Mouse (Mus musculus): ENCODE data around the gene Rgl1. TPM values are rescaled to one million over a fixed set of nuclear protein-coding genes. Genes with fewer than 3 reads are reported as not detected.
A peak's percentile ranks its signal among the peaks of the same experiment; 100 is the strongest.

Rgl1 gene
- polyA plus RNA-seq, 2 experiments = 5.4 to 8.6 TPM

- ATAC-seq (ENCODE audit: insufficient read depth) (no peak), DNase-seq (ENCODE audit: low read depth in 3 of 3, low spot score in 3 of 3) (no peak)
- Histone ChIP-seq H3K9ac (replicated peaks) (no peak overlapping the region), H3K4me3 (ENCODE audit: insufficient read depth in 1 of 2, low read depth in 2 of 2, low read length in 2 of 2) (no peak overlapping the region), H3K9me3 (ENCODE audit: control insufficient read depth, low read length) (no peaks in the 10 kb centered on the region), H3K27me3 (ENCODE audit: control insufficient read depth, insufficient read depth, low read length) (no peaks in the 10 kb centered on the region), H3K36me3 (replicated peaks; ENCODE audit: control insufficient read depth, insufficient read depth, low read depth) (no peaks in the 10 kb centered on the region), H3K4me2 (ENCODE audit: low read depth) (no peak overlapping the region), H3K27ac (no peak overlapping the region), H3K4me1 (replicated peaks; ENCODE audit: control insufficient read depth in 2 of 2, insufficient read depth in 2 of 2, low read length in 1 of 2) (peaks cover 0 to 17% of the 10 kb centered on the region in 2 experiments; a peak in 3 of 4 replicates)
- WGBS (ENCODE audit: insufficient replicate concordance) = 70% methylated on average over 12 of the region's 12 CpGs
- no peak for TF ChIP-seq CTCF (IDR thresholded peaks at IDR 0.05; ENCODE audit: low read depth)
- TF ChIP-seq EP300 (IDR thresholded peaks at IDR 0.05; ENCODE audit: low read depth) = no peak
Observed at GRCm38 (mm10) chr1:152792736-152793494, 26.8 kb upstream of the Rgl1 start.

DNA sequence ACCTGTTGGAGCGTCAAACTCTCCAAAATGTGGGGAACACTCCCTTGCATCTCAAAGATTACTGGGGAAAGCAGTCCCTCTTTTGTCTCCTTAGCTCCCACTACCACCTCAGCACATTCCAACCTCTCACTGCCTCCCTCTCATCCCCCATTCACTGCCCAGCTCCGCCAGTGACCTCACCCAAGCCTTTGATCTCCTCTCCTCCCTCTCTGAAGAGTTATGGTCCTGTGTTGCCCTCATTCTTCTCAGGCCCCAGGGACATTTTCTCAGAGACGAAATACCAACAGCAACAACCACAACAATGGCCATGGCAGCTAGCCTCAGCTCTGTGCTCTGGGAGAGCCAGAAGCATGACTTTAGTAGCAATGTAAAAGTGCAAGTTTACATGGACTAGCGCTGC, 25.1 kb upstream of the Rgl1 start:
- WGBS (ENCODE audit: insufficient replicate concordance) = 52% methylated on average over 4 of the region's 4 CpGs
- no peak overlapping the region for H3K4me2 ChIP-seq (ENCODE audit: low read depth)
- H3K36me3 ChIP-seq (replicated peaks; ENCODE audit: control insufficient read depth, insufficient read depth, low read depth) = no peaks in the 10 kb centered on the region
- H3K9me3 ChIP-seq (ENCODE audit: control insufficient read depth, low read length) = no peaks in the 10 kb centered on the region
- H3K4me3 ChIP-seq (ENCODE audit: insufficient read depth in 1 of 2, low read depth in 2 of 2, low read length in 2 of 2) = no peak overlapping the region
- H3K27me3 ChIP-seq (ENCODE audit: control insufficient read depth, insufficient read depth, low read length) = no peaks in the 10 kb centered on the region
- no peak overlapping the region for H3K27ac ChIP-seq
- H3K9ac ChIP-seq (replicated peaks) = no peak overlapping the region
- DNase-seq (ENCODE audit: low read depth in 3 of 3, low spot score in 3 of 3) (no peak), ATAC-seq (ENCODE audit: insufficient read depth) (no peak)
- no peak for TF ChIP-seq CTCF (IDR thresholded peaks at IDR 0.05; ENCODE audit: low read depth)
- no peak for TF ChIP-seq EP300 (IDR thresholded peaks at IDR 0.05; ENCODE audit: low read depth)
- peaks cover 0 to 14% of the 10 kb centered on the region in 2 experiments; a peak in 2 of 4 replicates for H3K4me1 ChIP-seq (replicated peaks; ENCODE audit: control insufficient read depth in 2 of 2, insufficient read depth in 2 of 2, low read length in 1 of 2)

DNA sequence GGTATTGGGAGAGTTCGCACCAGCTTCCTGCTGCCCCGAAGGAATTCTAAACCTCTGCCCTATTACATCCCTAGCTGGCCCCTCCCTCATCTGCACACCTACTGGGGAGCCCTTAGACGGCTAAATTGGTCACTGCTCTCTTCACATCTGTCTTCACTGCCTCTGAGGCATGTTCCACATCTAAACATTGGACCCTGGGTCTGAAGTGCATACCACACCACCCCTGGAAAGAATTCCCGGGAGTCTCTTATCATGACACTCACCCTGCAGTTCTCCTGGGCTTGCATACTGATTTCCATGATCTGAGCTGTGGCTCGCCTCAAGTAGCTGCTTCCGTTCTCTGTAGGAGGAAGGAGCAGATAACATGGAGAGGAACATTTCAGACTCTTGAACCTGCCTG, 24.7 kb upstream of the Rgl1 start:
- peaks cover 0 to 10% of the 10 kb centered on the region in 2 experiments; a peak in 2 of 4 replicates for H3K4me1 ChIP-seq (replicated peaks; ENCODE audit: control insufficient read depth in 2 of 2, insufficient read depth in 2 of 2, low read length in 1 of 2)
- H3K4me2 ChIP-seq (ENCODE audit: low read depth) = peak overlapping the region; percentile 26; the same call in 1 of the 2 replicates
- no peak overlapping the region for H3K9ac ChIP-seq (replicated peaks)
- no peaks in the 10 kb centered on the region for H3K9me3 ChIP-seq (ENCODE audit: control insufficient read depth, low read length)
- H3K27ac ChIP-seq = no peak overlapping the region
- no peak for ATAC-seq (ENCODE audit: insufficient read depth)
- TF ChIP-seq CTCF (IDR thresholded peaks at IDR 0.05; ENCODE audit: low read depth) = no peak
- no peak for TF ChIP-seq EP300 (IDR thresholded peaks at IDR 0.05; ENCODE audit: low read depth)
- H3K27me3 ChIP-seq (ENCODE audit: control insufficient read depth, insufficient read depth, low read length) = no peaks in the 10 kb centered on the region
- H3K36me3 ChIP-seq (replicated peaks; ENCODE audit: control insufficient read depth, insufficient read depth, low read depth) = no peaks in the 10 kb centered on the region
- no peak overlapping the region for H3K4me3 ChIP-seq (ENCODE audit: insufficient read depth in 1 of 2, low read depth in 2 of 2, low read length in 2 of 2)
- 13% methylated on average over 6 of the region's 6 CpGs for WGBS (ENCODE audit: insufficient replicate concordance)
- no peak for DNase-seq (ENCODE audit: low read depth in 3 of 3, low spot score in 3 of 3)

- Histone ChIP-seq H3K9me3 (ENCODE audit: control insufficient read depth, low read length) (no peaks in the 10 kb centered on the region), H3K4me3 (ENCODE audit: insufficient read depth in 1 of 2, low read depth in 2 of 2, low read length in 2 of 2) (no peak overlapping the region), H3K4me1 (replicated peaks; ENCODE audit: control insufficient read depth in 2 of 2, insufficient read depth in 2 of 2, low read length in 1 of 2) (peaks cover 0 to 6% of the 10 kb centered on the region in 2 experiments; a peak in 1 of 4 replicates), H3K27ac (no peak overlapping the region), H3K27me3 (ENCODE audit: control insufficient read depth, insufficient read depth, low read length) (no peaks in the 10 kb centered on the region), H3K36me3 (replicated peaks; ENCODE audit: control insufficient read depth, insufficient read depth, low read depth) (no peaks in the 10 kb centered on the region), H3K4me2 (ENCODE audit: low read depth) (peak overlapping the region; percentile 26; the same call in 1 of the 2 replicates), H3K9ac (replicated peaks) (no peak overlapping the region)
- 20% methylated on average over 12 of the region's 12 CpGs for WGBS (ENCODE audit: insufficient replicate concordance)
- DNase-seq (ENCODE audit: low read depth in 3 of 3, low spot score in 3 of 3) (peak in 1 of 3 experiments; percentile 54), ATAC-seq (ENCODE audit: insufficient read depth) (peak; percentile 47; the same call in 1 of the 2 replicates)
- TF ChIP-seq EP300 (IDR thresholded peaks at IDR 0.05; ENCODE audit: low read depth) (no peak), CTCF (IDR thresholded peaks at IDR 0.05; ENCODE audit: low read depth) (peak; percentile 72)
Observed at GRCm38 (mm10) chr1:152790254-152790653, 24.1 kb upstream of the Rgl1 start.

GRCm38 (mm10) chr1:152788121-152788660, 22.0 kb upstream of the Rgl1 start:
- Histone ChIP-seq H3K4me1 (replicated peaks; ENCODE audit: control insufficient read depth in 2 of 2, insufficient read depth in 2 of 2, low read length in 1 of 2) (peaks cover 0 to 5% of the 10 kb centered on the region in 2 experiments; a peak in 1 of 4 replicates), H3K9me3 (ENCODE audit: control insufficient read depth, low read length) (no peaks in the 10 kb centered on the region), H3K9ac (replicated peaks) (no peak overlapping the region), H3K4me3 (ENCODE audit: insufficient read depth in 1 of 2, low read depth in 2 of 2, low read length in 2 of 2) (no peak overlapping the region), H3K4me2 (ENCODE audit: low read depth) (no peak overlapping the region), H3K27me3 (ENCODE audit: control insufficient read depth, insufficient read depth, low read length) (no peaks in the 10 kb centered on the region), H3K27ac (no peak overlapping the region), H3K36me3 (replicated peaks; ENCODE audit: control insufficient read depth, insufficient read depth, low read depth) (no peaks in the 10 kb centered on the region)
- TF ChIP-seq CTCF (IDR thresholded peaks at IDR 0.05; ENCODE audit: low read depth) (no peak), EP300 (IDR thresholded peaks at IDR 0.05; ENCODE audit: low read depth) (no peak)
- ATAC-seq (ENCODE audit: insufficient read depth) (no peak), DNase-seq (ENCODE audit: low read depth in 3 of 3, low spot score in 3 of 3) (no peak)
- WGBS (ENCODE audit: insufficient replicate concordance) = 43% methylated on average over 4 of the region's 4 CpGs
